In genomic region chr11:96872441-96873379, GRCm38 (mm10) we compare ENCODE assay signal across 8 mouse cellular contexts. TPM values are rescaled to one million over a fixed set of nuclear protein-coding genes. Genes with fewer than 3 reads are reported as not detected.
A peak's percentile ranks its signal among the peaks of the same experiment; 100 is the strongest.
DNase-seq lines count a peak whose midpoint lies in the region; ATAC-seq and TF ChIP-seq lines count a peak whose summit lies in the region.

No protein-coding gene starts in this region.

- TF ChIP-seq POLR2A in cortical plate, adult 2 months (IDR thresholded peaks at IDR 0.05; ENCODE audit: extremely low read depth, insufficient read depth, low read length) = 0 out of 2 replicates have a peak, but pooled peaks have one; percentile 15
- no peak for TF ChIP-seq POLR2A in thymus, adult 2 months (IDR thresholded peaks at IDR 0.05; ENCODE audit: control insufficient read depth, extremely low read depth, insufficient read depth, low read length, poor library complexity)

- H3K4me1 ChIP-seq in kidney, embryonic 15.5 days = peaks cover 44% of the 10 kb centered on the region
- H3K4me1 ChIP-seq in cortical plate, adult 2 months (ENCODE audit: control insufficient read depth, insufficient read depth, low read length) = peaks cover 3% of the 10 kb centered on the region
- H3K4me1 ChIP-seq in hindbrain, embryonic 12.5 days = peaks cover 54% of the 10 kb centered on the region
- no peaks in the 10 kb centered on the region for H3K4me1 ChIP-seq in thymus, adult 2 months (replicated peaks; ENCODE audit: control insufficient read depth, insufficient read depth, low read length)

- peak overlapping the region; percentile 7; the same call in 1 of the 2 replicates for H3K4me3 ChIP-seq in kidney, embryonic 15.5 days (replicated peaks)
- H3K4me3 ChIP-seq in cortical plate, adult 2 months (ENCODE audit: insufficient read depth, low read length) = no peak overlapping the region
- peak overlapping the region; percentile 6; the same call in 1 of the 2 replicates for H3K4me3 ChIP-seq in hindbrain, embryonic 12.5 days
- H3K4me3 ChIP-seq in thymus, adult 2 months (ENCODE audit: control insufficient read depth, insufficient read depth, low read length) = no peak overlapping the region

- peak overlapping the region; percentile 42 for H3K4me2 ChIP-seq in kidney, embryonic 15.5 days
- H3K4me2 ChIP-seq in hindbrain, embryonic 12.5 days (replicated peaks) = peak overlapping the region; percentile 42

- WGBS in kidney, embryonic 15.5 days = 12% methylated on average over 24 of the region's 24 CpGs
- WGBS in hindbrain, embryonic 12.5 days = 2% methylated on average over 24 of the region's 24 CpGs
- WGBS in thymus, adult 2 months = 17% methylated on average over 24 of the region's 24 CpGs

- H3K36me3 ChIP-seq in kidney, embryonic 15.5 days = no peaks in the 10 kb centered on the region
- H3K36me3 ChIP-seq in hindbrain, embryonic 12.5 days = no peaks in the 10 kb centered on the region
- H3K36me3 ChIP-seq in thymus, adult 2 months (ENCODE audit: control insufficient read depth, insufficient read depth, low read length) = no peaks in the 10 kb centered on the region

- no peak for ATAC-seq in kidney, embryonic 15.5 days (replicated peaks; ENCODE audit: low FRiP score)
- peak; percentile 18; the same call in 1 of the 2 replicates for ATAC-seq in hindbrain, embryonic 12.5 days (ENCODE audit: low FRiP score)

- H3K27ac ChIP-seq in kidney, embryonic 15.5 days = peak overlapping the region; percentile 72
- H3K27ac ChIP-seq in cortical plate, adult 2 months (ENCODE audit: insufficient read depth, low read length) = peak overlapping the region; percentile 60; the same call in 1 of the 2 replicates
- H3K27ac ChIP-seq in hindbrain, embryonic 12.5 days = peak overlapping the region; percentile 100
- H3K27ac ChIP-seq in thymus, adult 2 months (ENCODE audit: control insufficient read depth, insufficient read depth, low read length) = no peak overlapping the region

- DNase-seq in kidney, postnatal 25 days = no peak
- DNase-seq in neural tube, embryonic 10.5 days (ENCODE audit: extremely low spot score, low spot score) = peak; percentile 73
- DNase-seq in cerebellum, postnatal 4 days (ENCODE audit: low spot score in 2 of 2) = no peak
- no peak for DNase-seq in frontal cortex, postnatal 14 days (ENCODE audit: low spot score in 2 of 2)
- DNase-seq in thymus, adult 2 months = no peak

- H3K27me3 ChIP-seq in kidney, embryonic 15.5 days = peaks cover 33% of the 10 kb centered on the region
- H3K27me3 ChIP-seq in hindbrain, embryonic 12.5 days = no peaks in the 10 kb centered on the region
- peaks cover 4% of the 10 kb centered on the region; the same call in 1 of the 2 replicates for H3K27me3 ChIP-seq in thymus, adult 2 months (ENCODE audit: control insufficient read depth, insufficient read depth, low read length)

- peak overlapping the region; percentile 36; the same call in 1 of the 2 replicates for H3K9ac ChIP-seq in kidney, embryonic 15.5 days
- peak overlapping the region; percentile 53 for H3K9ac ChIP-seq in hindbrain, embryonic 12.5 days

- no peak for TF ChIP-seq CTCF in cortical plate, adult 2 months (IDR thresholded peaks at IDR 0.05; ENCODE audit: extremely low read depth, insufficient read depth, low read length)
- no peak for TF ChIP-seq CTCF in thymus, adult 2 months (IDR thresholded peaks at IDR 0.05; ENCODE audit: borderline replicate concordance, control insufficient read depth, extremely low read depth, insufficient read depth, low read length, poor library complexity)

- H3K9me3 ChIP-seq in kidney, embryonic 15.5 days (replicated peaks) = no peaks in the 10 kb centered on the region
- no peaks in the 10 kb centered on the region for H3K9me3 ChIP-seq in hindbrain, embryonic 12.5 days (replicated peaks)

RNA-seq across cellular contexts. Expression of gene Copz2, which starts 23.0 kb away (rescaled TPM):
- 117 and 121 TPM in 2 replicates for polyA plus RNA-seq in kidney, embryonic 15.5 days (2015; fragmentation: Nextera tagmentation; extraction: Ambion mirVana)
- 14.2 and 14.7 TPM in 2 replicates for polyA plus RNA-seq in cortical plate, adult 2 months (2012; rRNA removed)
- 56.5 and 60.7 TPM in 2 replicates for polyA plus RNA-seq in hindbrain, embryonic 12.5 days (2016; fragmentation: Nextera tagmentation; extraction: Ambion mirVana)
- 24.5 and 25.3 TPM in 2 replicates for polyA plus RNA-seq in thymus, adult 2 months (2012; rRNA removed)

RNA-seq across cellular contexts. Expression of gene Nfe2l1, which starts 42.9 kb away (rescaled TPM):
- polyA plus RNA-seq in kidney, embryonic 15.5 days (2015; fragmentation: Nextera tagmentation; extraction: Ambion mirVana) = 78.5 and 82.1 TPM in 2 replicates
- polyA plus RNA-seq in cortical plate, adult 2 months (2012; rRNA removed) = 202 and 207 TPM in 2 replicates
- 82.8 and 88.2 TPM in 2 replicates for polyA plus RNA-seq in hindbrain, embryonic 12.5 days (2016; fragmentation: Nextera tagmentation; extraction: Ambion mirVana)
- 136 and 170 TPM in 2 replicates for polyA plus RNA-seq in thymus, adult 2 months (2012; rRNA removed)

RNA-seq across cellular contexts. Expression of gene Cdk5rap3, which starts 43.6 kb away (rescaled TPM):
- polyA plus RNA-seq in kidney, embryonic 15.5 days (2015; fragmentation: Nextera tagmentation; extraction: Ambion mirVana) = 78.9 and 79.5 TPM in 2 replicates
- polyA plus RNA-seq in cortical plate, adult 2 months (2012; rRNA removed) = 42.9 and 44.8 TPM in 2 replicates
- 98.8 and 98.9 TPM in 2 replicates for polyA plus RNA-seq in hindbrain, embryonic 12.5 days (2016; fragmentation: Nextera tagmentation; extraction: Ambion mirVana)
- 94.2 and 95.5 TPM in 2 replicates for polyA plus RNA-seq in thymus, adult 2 months (2012; rRNA removed)

RNA-seq across cellular contexts. Expression of gene Prr15l, which starts 55.2 kb away (rescaled TPM):
- 37.6 and 38.7 TPM in 2 replicates for polyA plus RNA-seq in kidney, embryonic 15.5 days (2015; fragmentation: Nextera tagmentation; extraction: Ambion mirVana)
- polyA plus RNA-seq in cortical plate, adult 2 months (2012; rRNA removed) = not detected in 2 replicates
- polyA plus RNA-seq in hindbrain, embryonic 12.5 days (2016; fragmentation: Nextera tagmentation; extraction: Ambion mirVana) = 0.53 and 1.5 TPM in 2 replicates
- polyA plus RNA-seq in thymus, adult 2 months (2012; rRNA removed) = 0.98 and 1.3 TPM in 2 replicates

Comparison
In these comparisons a context has a peak if more than half of its experiments do, and no peak if none do; other contexts are left out.
1. H3K4me3 ChIP-seq: peak in kidney, embryonic 15.5 days (single experiment) and hindbrain, embryonic 12.5 days (single experiment); none in cortical plate, adult 2 months (single experiment) and thymus, adult 2 months (single experiment).